Mouse (Mus musculus) MEL (cell line): ENCODE results near the gene Fcrlb. TPM values are rescaled to one million over a fixed set of nuclear protein-coding genes. Genes with fewer than 3 reads are reported as not detected.
A peak's percentile ranks its signal among the peaks of the same experiment; 100 is the strongest.

ENCODE experiments used
- DNase-seq: peaks from one replicate; pipeline ENCODE4 v3.0.0; 2011; ENCODE audit warnings: low read depth, low spot score
- H3K27ac ChIP-seq: 2 replicates; pipeline ENCODE4 v1.5.1; 2012; ENCODE audit warnings: low read depth, mild to moderate bottlenecking, control low read depth, low read length, moderate library complexity; ENCODE audit not compliant: control insufficient read depth
- H3K27me3 ChIP-seq, 2 experiments: fragments of 150-350 bp in 1 of 2; sonication (generic) in 1 of 2; 2 replicates each; pipeline ENCODE4 v1.6.1; 2012; ENCODE audit warnings: low read length in 2 of 2, mild to moderate bottlenecking in 2 of 2, improper control_type of control experiment in 1 of 2, moderate library complexity in 1 of 2; ENCODE audit not compliant: insufficient read depth in 2 of 2, control insufficient read depth in 1 of 2
- H3K36me3 ChIP-seq, 2 experiments: 2 replicates each; pipeline ENCODE4 v1.6.1; 2012 to 2014; ENCODE audit warnings: low read length in 2 of 2, improper control_type of control experiment in 1 of 2, inconsistent platforms in 1 of 2, mild to moderate bottlenecking in 1 of 2; ENCODE audit not compliant: insufficient read depth in 2 of 2, control insufficient read depth in 1 of 2
- H3K4me1 ChIP-seq, 2 experiments: fragments of 150-350 bp in 1 of 2; sonication (generic) in 1 of 2; 2 replicates each; pipeline ENCODE4 v1.6.1; 2012; ENCODE audit warnings: low read length in 2 of 2, improper control_type of control experiment in 1 of 2, mild to moderate bottlenecking in 1 of 2; ENCODE audit not compliant: insufficient read depth in 2 of 2, control insufficient read depth in 1 of 2
- H3K4me3 ChIP-seq, 2 experiments: fragments of 150-350 bp in 1 of 2; sonication (generic) in 1 of 2; 2 replicates each; pipeline ENCODE4 v1.5.1; 2012; ENCODE audit warnings: low read depth in 2 of 2, low read length in 2 of 2, mild to moderate bottlenecking in 2 of 2, moderate library complexity in 2 of 2, control low read depth in 1 of 2, improper control_type of control experiment in 1 of 2; ENCODE audit not compliant: control insufficient read depth in 1 of 2, insufficient read depth in 1 of 2
- H3K79me2 ChIP-seq: 2 replicates; pipeline ENCODE4 v1.6.1; 2012; ENCODE audit warnings: mild to moderate bottlenecking, low read length, moderate library complexity; ENCODE audit not compliant: control insufficient read depth, poor library complexity, insufficient read depth
- H3K9ac ChIP-seq: 2 replicates; pipeline ENCODE4 v1.6.1; 2012; ENCODE audit warnings: low read depth, mild to moderate bottlenecking, control low read depth, low read length, moderate library complexity; ENCODE audit not compliant: control insufficient read depth, poor library complexity, severe bottlenecking
- H3K9me3 ChIP-seq: fragments of 150-350 bp; sonication (generic); replicated peaks from 2 replicates; pipeline ENCODE4 v1.6.1; 2012; ENCODE audit warnings: mild to moderate bottlenecking, low read length, improper control_type of control experiment, moderate library complexity; ENCODE audit not compliant: insufficient read depth
- BHLHE40 ChIP-seq: IDR thresholded peaks from 2 replicates; pipeline ENCODE4 v1.6.1; 2012; ENCODE audit warnings: low read depth, mild to moderate bottlenecking, inconsistent platforms, low read length, improper control_type of control experiment, borderline replicate concordance
- CHD1 ChIP-seq: IDR thresholded peaks from 2 replicates; pipeline ENCODE4 v1.6.1; 2012; ENCODE audit warnings: low read depth, mild to moderate bottlenecking, inconsistent platforms, low read length, improper control_type of control experiment
- E2F4 ChIP-seq: IDR thresholded peaks from 2 replicates; pipeline ENCODE4 v1.6.1; 2011; ENCODE audit warnings: low read depth, low read length, improper control_type of control experiment, borderline replicate concordance
- ELF1 ChIP-seq: IDR thresholded peaks from 2 replicates; pipeline ENCODE4 v1.6.1; 2014; ENCODE audit warnings: low read depth, mild to moderate bottlenecking, inconsistent platforms, low read length, improper control_type of control experiment, moderate library complexity
- EP300 ChIP-seq, 2 experiments: IDR thresholded peaks; 2 replicates each; pipeline ENCODE4 v1.6.1; 2011; ENCODE audit warnings: improper control_type of control experiment in 2 of 2, low read length in 2 of 2, low read depth in 1 of 2, mild to moderate bottlenecking in 1 of 2
- ETS1 ChIP-seq: IDR thresholded peaks from 2 replicates; pipeline ENCODE4 v1.6.1; 2012; ENCODE audit warnings: low read depth, mild to moderate bottlenecking, inconsistent platforms, low read length, improper control_type of control experiment, moderate library complexity
- GABPA ChIP-seq: IDR thresholded peaks from 2 replicates; pipeline ENCODE4 v1.6.1; 2012; ENCODE audit warnings: low read depth, mild to moderate bottlenecking, inconsistent platforms, low read length, improper control_type of control experiment, moderate library complexity
- GATA1 ChIP-seq: IDR thresholded peaks from 2 replicates; pipeline ENCODE4 v1.6.1; 2011; ENCODE audit warnings: low read depth, low read length, improper control_type of control experiment
- HCFC1 ChIP-seq: IDR thresholded peaks from 2 replicates; pipeline ENCODE4 v1.6.1; 2012; ENCODE audit warnings: low read depth, mild to moderate bottlenecking, inconsistent platforms, low read length, improper control_type of control experiment, moderate library complexity
- KAT2A ChIP-seq: conservative IDR thresholded peaks from 2 replicates; pipeline ENCODE4 v1.6.1; 2012; ENCODE audit warnings: low read depth, low read length, improper control_type of control experiment, inconsistent platforms
- MAFK ChIP-seq: IDR thresholded peaks from 2 replicates; pipeline ENCODE4 v1.6.1; 2011; ENCODE audit warnings: low read depth, mild to moderate bottlenecking, low read length, improper control_type of control experiment, borderline replicate concordance
- MAX ChIP-seq: IDR thresholded peaks from 2 replicates; pipeline ENCODE4 v1.6.1; 2011; ENCODE audit warnings: low read length, improper control_type of control experiment
- MAZ ChIP-seq: IDR thresholded peaks from 2 replicates; pipeline ENCODE4 v1.6.1; 2012; ENCODE audit warnings: low read depth, mild to moderate bottlenecking, inconsistent platforms, low read length, improper control_type of control experiment
- MEF2A ChIP-seq: IDR thresholded peaks from 2 replicates; pipeline ENCODE4 v1.6.1; 2014; ENCODE audit warnings: low read depth, mild to moderate bottlenecking, inconsistent platforms, low read length, improper control_type of control experiment; ENCODE audit not compliant: poor library complexity, insufficient replicate concordance, severe bottlenecking; ENCODE audit errors: extremely low read depth
- MXI1 ChIP-seq: IDR thresholded peaks from 2 replicates; pipeline ENCODE4 v1.6.1; 2011; ENCODE audit warnings: mild to moderate bottlenecking, low read depth, low read length, improper control_type of control experiment
- MYB ChIP-seq: IDR thresholded peaks from 2 replicates; pipeline ENCODE4 v1.6.1; 2011; ENCODE audit warnings: mild to moderate bottlenecking, low read depth, low read length, improper control_type of control experiment
- NELFE ChIP-seq: IDR thresholded peaks from 2 replicates; pipeline ENCODE4 v1.6.1; 2011; ENCODE audit warnings: low read depth, low read length, improper control_type of control experiment
- NRF1 ChIP-seq: IDR thresholded peaks from 2 replicates; pipeline ENCODE4 v1.6.1; 2014; ENCODE audit warnings: low read depth, mild to moderate bottlenecking, inconsistent platforms, low read length, improper control_type of control experiment, moderate library complexity; ENCODE audit not compliant: poor library complexity, insufficient read depth, severe bottlenecking
- POLR2A ChIP-seq, 2 experiments: IDR thresholded peaks; 2 replicates each; pipeline ENCODE4 v1.6.1; 2011 to 2012; ENCODE audit warnings: low read length in 2 of 2, mild to moderate bottlenecking in 2 of 2, control low read depth in 1 of 2, improper control_type of control experiment in 1 of 2, low read depth in 1 of 2, moderate library complexity in 1 of 2; ENCODE audit not compliant: control insufficient read depth in 1 of 2, insufficient read depth in 1 of 2, poor library complexity in 1 of 2
- POLR2AphosphoS2 ChIP-seq: IDR thresholded peaks from 2 replicates; pipeline ENCODE4 v1.6.1; 2011; ENCODE audit warnings: low read length, improper control_type of control experiment
- RAD21 ChIP-seq: IDR thresholded peaks from 2 replicates; pipeline ENCODE4 v1.6.1; 2011; ENCODE audit warnings: mild to moderate bottlenecking, low read depth, low read length, improper control_type of control experiment
- RCOR1 ChIP-seq: IDR thresholded peaks from 2 replicates; pipeline ENCODE4 v1.6.1; 2012; ENCODE audit warnings: low read depth, mild to moderate bottlenecking, inconsistent platforms, low read length, improper control_type of control experiment
- SIN3A ChIP-seq: IDR thresholded peaks from 2 replicates; pipeline ENCODE4 v1.6.1; 2012; ENCODE audit warnings: low read length, improper control_type of control experiment, inconsistent platforms
- TAL1 ChIP-seq: IDR thresholded peaks from 2 replicates; pipeline ENCODE4 v1.6.1; 2012; ENCODE audit warnings: mild to moderate bottlenecking, inconsistent platforms, low read length, moderate library complexity, mixed read lengths
- TBP ChIP-seq: IDR thresholded peaks from 2 replicates; pipeline ENCODE4 v1.8.0; 2011; ENCODE audit warnings: low read depth, low read length, improper control_type of control experiment
- TCF12 ChIP-seq: IDR thresholded peaks from 2 replicates; pipeline ENCODE4 v1.6.1; 2014; ENCODE audit warnings: low read depth, mild to moderate bottlenecking, inconsistent platforms, low read length, improper control_type of control experiment, moderate library complexity
- USF2 ChIP-seq, 2 experiments: IDR thresholded peaks; 2 replicates each; pipeline ENCODE4 v1.6.1; 2011 to 2012; ENCODE audit warnings: improper control_type of control experiment in 2 of 2, low read length in 2 of 2, borderline replicate concordance in 1 of 2, inconsistent platforms in 1 of 2, low read depth in 1 of 2, mild to moderate bottlenecking in 1 of 2; ENCODE audit not compliant: insufficient read depth in 1 of 2
- ZC3H11A ChIP-seq: IDR thresholded peaks from 2 replicates; pipeline ENCODE4 v1.6.1; 2012; ENCODE audit warnings: low read depth, mild to moderate bottlenecking, inconsistent platforms, low read length, improper control_type of control experiment
- ZKSCAN1 ChIP-seq: IDR thresholded peaks from 2 replicates; pipeline ENCODE4 v1.6.1; 2012; ENCODE audit warnings: low read depth, mild to moderate bottlenecking, inconsistent platforms, low read length, improper control_type of control experiment, moderate library complexity
- ZMIZ1 ChIP-seq: IDR thresholded peaks from 2 replicates; pipeline ENCODE4 v1.6.1; 2012; ENCODE audit warnings: low read depth, mild to moderate bottlenecking, inconsistent platforms, low read length, improper control_type of control experiment, moderate library complexity
- ZNF384 ChIP-seq: IDR thresholded peaks from 2 replicates; pipeline ENCODE4 v1.6.1; 2012; ENCODE audit warnings: low read depth, mild to moderate bottlenecking, inconsistent platforms, low read length, improper control_type of control experiment
- polyA plus RNA-seq, 2 experiments: library from polyadenylated mRNA; stranded (reverse) in 1 of 2; unstranded in 1 of 2; fragments of >175 nt in 1 of 2; fragments of >200 nt in 1 of 2; gene quantifications; 2 replicates each; pipeline versions ENCODE4 v1.2.1 to v1.2.4; 2012; ENCODE audit warnings: low replicate concordance in 2 of 2, low read depth in 1 of 2; ENCODE audit not compliant: insufficient read length in 2 of 2, insufficient read depth in 1 of 2, missing spikeins in 1 of 2
- total RNA-seq: library from RNA; depleted of rRNA; stranded (reverse); fragments of 300-350 nt; gene quantifications from 2 replicates; pipeline ENCODE4 v1.2.3, GENCODE M21; 2012

Fcrlb gene
- total and polyA plus RNA-seq, 3 experiments: not detected

GRCm38 (mm10) chr1:170926941-170927340 lies 14.2 kb upstream of the Fcrlb start:
- H3K36me3 ChIP-seq: peaks cover 0 to 5% of the 10 kb centered on the region in 2 experiments; a peak in 2 of 4 replicates
- H3K9me3 ChIP-seq: no peaks in the 10 kb centered on the region
- H3K4me1 ChIP-seq: peaks cover 3 to 9% of the 10 kb centered on the region in 2 experiments; a peak in 3 of 4 replicates
- no peaks in the 10 kb centered on the region for H3K79me2 ChIP-seq
- TF ChIP-seq ZKSCAN1: no peak
- H3K27me3 ChIP-seq: no peaks in the 10 kb centered on the region
- no peak overlapping the region for H3K27ac ChIP-seq
- H3K4me3 ChIP-seq: no peak overlapping the region
- no peak for DNase-seq
- no peak overlapping the region for H3K9ac ChIP-seq

GRCm38 (mm10) chr1:170924485-170924884 lies 11.7 kb upstream of the Fcrlb start:
- H3K27ac ChIP-seq: peak overlapping the region; percentile 58

GRCm38 (mm10) chr1:170919308-170919707 lies 6.6 kb upstream of the Fcrlb start:
- Histone ChIP-seq H3K4me1 (peaks cover 0 to 6% of the 10 kb centered on the region in 2 experiments; a peak in 3 of 4 replicates), H3K36me3 (peaks cover 0 to 3% of the 10 kb centered on the region in 2 experiments; a peak in 1 of 4 replicates), H3K9ac (no peak overlapping the region), H3K27me3 (no peaks in the 10 kb centered on the region), H3K9me3 (no peaks in the 10 kb centered on the region), H3K4me3 (no peak overlapping the region), H3K27ac (no peak overlapping the region), H3K79me2 (no peaks in the 10 kb centered on the region)
- no peak for DNase-seq
- TF ChIP-seq HCFC1 (no peak), TAL1 (no peak), MXI1 (no peak), ZNF384 (no peak), CHD1 (no peak), ETS1 (no peak), MEF2A (no peak), NELFE (no peak), NRF1 (no peak), POLR2AphosphoS2 (no peak), RCOR1 (no peak), GABPA (no peak), TBP (no peak), RAD21 (no peak)

More at GRCm38 (mm10) chr1:170924485-170924884, 11.7 kb upstream of the Fcrlb start:
- Histone ChIP-seq H3K27me3 (no peaks in the 10 kb centered on the region), H3K9me3 (no peaks in the 10 kb centered on the region), H3K4me1 (peaks cover 3 to 4% of the 10 kb centered on the region in 2 experiments; a peak in 3 of 4 replicates), H3K4me3 (peak overlapping the region; percentile 55 to 89), H3K36me3 (peaks cover 0 to 3% of the 10 kb centered on the region in 2 experiments; a peak in 1 of 4 replicates), H3K79me2 (no peaks in the 10 kb centered on the region), H3K9ac (peak overlapping the region; percentile 68)
- TF ChIP-seq POLR2AphosphoS2: 0 out of 2 replicates have a peak, but pooled peaks have one; percentile 36
- no peak for TF ChIP-seq MAX
- 0 out of 2 replicates have a peak, but pooled peaks have one; percentile 61 for TF ChIP-seq MXI1
- no peak for TF ChIP-seq USF2 (IDR thresholded peaks at IDR 0.05; ENCODE audit: borderline replicate concordance in 1 of 2, insufficient read depth in 1 of 2, low read depth in 1 of 2, low read length in 2 of 2)
- TF ChIP-seq EP300 (IDR thresholded peaks at IDR 0.05; ENCODE audit: low read depth in 1 of 2, low read length in 2 of 2): peak in 1 of 2 experiments; percentile 37; a peak in 2 of 4 replicates
- TF ChIP-seq E2F4: no peak
- TF ChIP-seq MAFK: no peak
- 0 out of 2 replicates have a peak, but pooled peaks have one; percentile 45 for TF ChIP-seq MAZ
- TF ChIP-seq ELF1: peak; percentile 99
- TF ChIP-seq POLR2A (IDR thresholded peaks at IDR 0.05; ENCODE audit: control insufficient read depth in 1 of 2, insufficient read depth in 1 of 2, low read depth in 1 of 2, low read length in 2 of 2, poor library complexity in 1 of 2): peak in 1 of 2 experiments; percentile 79; a peak in 2 of 4 replicates
- no peak for TF ChIP-seq RCOR1
- TF ChIP-seq MYB: no peak
- no peak for TF ChIP-seq ZMIZ1
- peak; percentile 64 for TF ChIP-seq TCF12
- no peak for TF ChIP-seq RAD21
- peak; percentile 85 for TF ChIP-seq GATA1
- TF ChIP-seq TBP: peak; percentile 81
- no peak for TF ChIP-seq ZC3H11A
- TF ChIP-seq ZNF384: peak; percentile 92
- peak; percentile 41; the same call in 1 of the 2 replicates for TF ChIP-seq ETS1
- TF ChIP-seq TAL1: no peak
- TF ChIP-seq SIN3A: peak; percentile 84
- TF ChIP-seq KAT2A: no peak
- peak; percentile 69 for TF ChIP-seq NELFE
- TF ChIP-seq BHLHE40: no peak
- TF ChIP-seq HCFC1: peak; percentile 81
- peak; percentile 91 for DNase-seq
